Mouse (Mus musculus): Measurements from ENCODE around the gene Ccdc57.

Gene Ccdc57

GRCm38 (mm10) chr11:120932564-120933398 lies at the start of gene Ccdc57:
Gene Ccdc57, minus strand, starts transcription at chr11:120932872.
- peak; percentile 81 for DNase-seq (ENCODE audit: low read depth)

GRCm38 (mm10) chr11:120982459-120982858 lies 49.8 kb upstream of the Ccdc57 start:
- no peak for DNase-seq (ENCODE audit: low read depth)

- no peak for DNase-seq (ENCODE audit: low read depth)
Measured at GRCm38 (mm10) chr11:120981661-120982060, 49.0 kb upstream of the Ccdc57 start.

GRCm38 (mm10) chr11:120980427-120981035 lies 47.9 kb upstream of the Ccdc57 start:
- DNase-seq (ENCODE audit: low read depth): no peak

GRCm38 (mm10) chr11:120979711-120980426 lies 47.2 kb upstream of the Ccdc57 start:
- no peak for DNase-seq (ENCODE audit: low read depth)

- DNase-seq (ENCODE audit: low read depth): no peak
Measured at GRCm38 (mm10) chr11:120973318-120973717, 40.6 kb upstream of the Ccdc57 start.

- no peak for DNase-seq (ENCODE audit: low read depth)
Measured at GRCm38 (mm10) chr11:120971237-120971636, 38.6 kb upstream of the Ccdc57 start.

GRCm38 (mm10) chr11:120969742-120970141 lies 37.1 kb upstream of the Ccdc57 start:
- DNase-seq (ENCODE audit: low read depth): no peak

- no peak for DNase-seq (ENCODE audit: low read depth)
Measured at GRCm38 (mm10) chr11:120965587-120965986, 32.9 kb upstream of the Ccdc57 start.

- DNase-seq (ENCODE audit: low read depth): no peak
Measured at GRCm38 (mm10) chr11:120964195-120965157, 31.8 kb upstream of the Ccdc57 start.

- DNase-seq (ENCODE audit: low read depth): no peak
Measured at GRCm38 (mm10) chr11:120962909-120963308, 30.2 kb upstream of the Ccdc57 start.

- DNase-seq (ENCODE audit: low read depth): no peak
Measured at GRCm38 (mm10) chr11:120962050-120962771, 29.5 kb upstream of the Ccdc57 start.

- DNase-seq (ENCODE audit: low read depth): no peak
Measured at GRCm38 (mm10) chr11:120961594-120961993, 28.9 kb upstream of the Ccdc57 start.

- no peak for DNase-seq (ENCODE audit: low read depth)
Measured at GRCm38 (mm10) chr11:120960248-120960647, 27.6 kb upstream of the Ccdc57 start.

- no peak for DNase-seq (ENCODE audit: low read depth)
Measured at GRCm38 (mm10) chr11:120959564-120959963, 26.9 kb upstream of the Ccdc57 start.

- DNase-seq (ENCODE audit: low read depth): no peak
Measured at GRCm38 (mm10) chr11:120959066-120959465, 26.4 kb upstream of the Ccdc57 start.

- DNase-seq (ENCODE audit: low read depth): no peak
Measured at GRCm38 (mm10) chr11:120957731-120958257, 25.1 kb upstream of the Ccdc57 start.

- no peak for DNase-seq (ENCODE audit: low read depth)
Measured at GRCm38 (mm10) chr11:120957052-120957451, 24.4 kb upstream of the Ccdc57 start.

GRCm38 (mm10) chr11:120955701-120956100 lies 23.0 kb upstream of the Ccdc57 start:
- no peak for DNase-seq (ENCODE audit: low read depth)

- DNase-seq (ENCODE audit: low read depth): no peak
Measured at GRCm38 (mm10) chr11:120954936-120955335, 22.3 kb upstream of the Ccdc57 start.

All from c-Kit-positive CD71-negative TER-119-negative erythroid progenitor cells, embryonic 14.5 days (primary cell).